Mouse (Mus musculus): Measurements from ENCODE around the gene Cln3.

GRCm38 (mm10) chr7:126612736-126613135, 27.1 kb upstream of the Cln3 start:
- TF ChIP-seq POLR2A (IDR thresholded peaks at IDR 0.05; ENCODE audit: insufficient read length, low read depth), result no peak
- no peak for TF ChIP-seq CEBPB (IDR thresholded peaks at IDR 0.05; ENCODE audit: insufficient read depth, poor library complexity, severe bottlenecking)
- no peak for TF ChIP-seq TCF12 (IDR thresholded peaks at IDR 0.05; ENCODE audit: insufficient read depth, poor library complexity, severe bottlenecking)
- no peak for TF ChIP-seq REST (IDR thresholded peaks at IDR 0.05; ENCODE audit: insufficient read depth, insufficient read length)
- no peak for TF ChIP-seq USF1 (IDR thresholded peaks at IDR 0.05; ENCODE audit: low read depth)
- TF ChIP-seq MYOD1 (IDR thresholded peaks at IDR 0.05; ENCODE audit: control insufficient read depth in 1 of 3, insufficient read length in 2 of 3, low read depth in 2 of 3), result no peak

All from myocyte (in vitro differentiated cells).